Mouse (Mus musculus): ENCODE results near the gene Snx8. TPM values are rescaled to one million over a fixed set of nuclear protein-coding genes. Genes with fewer than 3 reads are reported as not detected.

Gene Snx8
- total and polyA plus RNA-seq, 3 experiments: 19.7 to 30.7 TPM; not detected in 1

GRCm38 (mm10) chr5:140402640-140403270 is 13.7 kb upstream of the Snx8 start:
- Histone ChIP-seq H3K27me3 (ENCODE audit: control insufficient read depth in 1 of 2, insufficient read depth in 2 of 2, low read length in 2 of 2) (peaks cover 15 to 22% of the 10 kb centered on the region in 2 experiments), H3K9ac (ENCODE audit: control insufficient read depth, low read depth, low read length, poor library complexity, severe bottlenecking) (no peak overlapping the region), H3K9me3 (replicated peaks; ENCODE audit: insufficient read depth, low read length) (no peaks in the 10 kb centered on the region), H3K36me3 (ENCODE audit: control insufficient read depth in 1 of 2, insufficient read depth in 2 of 2, low read length in 2 of 2) (no peaks in the 10 kb centered on the region), H3K79me2 (ENCODE audit: control insufficient read depth, insufficient read depth, low read length, poor library complexity) (no peaks in the 10 kb centered on the region), H3K4me1 (ENCODE audit: control insufficient read depth in 1 of 2, insufficient read depth in 2 of 2, low read length in 2 of 2) (no peaks in the 10 kb centered on the region), H3K4me3 (ENCODE audit: control insufficient read depth in 1 of 2, insufficient read depth in 1 of 2, low read depth in 2 of 2, low read length in 2 of 2) (no peak overlapping the region), H3K27ac (ENCODE audit: control insufficient read depth, low read depth, low read length) (no peak overlapping the region)
- TF ChIP-seq HCFC1 (IDR thresholded peaks at IDR 0.05; ENCODE audit: low read depth, low read length) (no peak), ZNF384 (IDR thresholded peaks at IDR 0.05; ENCODE audit: low read depth, low read length) (no peak), GABPA (IDR thresholded peaks at IDR 0.05; ENCODE audit: low read depth, low read length) (no peak), ZMIZ1 (IDR thresholded peaks at IDR 0.05; ENCODE audit: low read depth, low read length) (no peak), TBP (IDR thresholded peaks at IDR 0.05; ENCODE audit: low read depth, low read length) (no peak), MAX (IDR thresholded peaks at IDR 0.05; ENCODE audit: low read length) (no peak)
- no peak for DNase-seq (ENCODE audit: low read depth, low spot score)

- Histone ChIP-seq H3K9ac (ENCODE audit: control insufficient read depth, low read depth, low read length, poor library complexity, severe bottlenecking) (no peak overlapping the region), H3K9me3 (replicated peaks; ENCODE audit: insufficient read depth, low read length) (no peaks in the 10 kb centered on the region), H3K79me2 (ENCODE audit: control insufficient read depth, insufficient read depth, low read length, poor library complexity) (no peaks in the 10 kb centered on the region), H3K36me3 (ENCODE audit: control insufficient read depth in 1 of 2, insufficient read depth in 2 of 2, low read length in 2 of 2) (no peaks in the 10 kb centered on the region), H3K4me1 (ENCODE audit: control insufficient read depth in 1 of 2, insufficient read depth in 2 of 2, low read length in 2 of 2) (no peaks in the 10 kb centered on the region), H3K4me3 (ENCODE audit: control insufficient read depth in 1 of 2, insufficient read depth in 1 of 2, low read depth in 2 of 2, low read length in 2 of 2) (no peak overlapping the region), H3K27ac (ENCODE audit: control insufficient read depth, low read depth, low read length) (no peak overlapping the region), H3K27me3 (ENCODE audit: control insufficient read depth in 1 of 2, insufficient read depth in 2 of 2, low read length in 2 of 2) (peaks cover 3 to 9% of the 10 kb centered on the region in 2 experiments)
- peak; percentile 62 for DNase-seq (ENCODE audit: low read depth, low spot score)
- TF ChIP-seq CHD1 (IDR thresholded peaks at IDR 0.05; ENCODE audit: low read depth, low read length) (no peak), ZNF384 (IDR thresholded peaks at IDR 0.05; ENCODE audit: low read depth, low read length) (no peak), CTCF (IDR thresholded peaks at IDR 0.05 in 2 of 3, conservative IDR thresholded peaks at IDR 0.05 in 1 of 3; ENCODE audit: control insufficient read depth in 1 of 3, insufficient read depth in 1 of 3, low read depth in 2 of 3, low read length in 3 of 3, poor library complexity in 1 of 3, severe bottlenecking in 1 of 3) (peak; percentile 44 to 77 (median 70)), ELF1 (IDR thresholded peaks at IDR 0.05; ENCODE audit: low read depth, low read length) (no peak), POLR2AphosphoS5 (IDR thresholded peaks at IDR 0.05; ENCODE audit: borderline replicate concordance, low read depth, low read length) (no peak), MXI1 (IDR thresholded peaks at IDR 0.05; ENCODE audit: low read depth, low read length) (no peak), POLR2A (IDR thresholded peaks at IDR 0.05; ENCODE audit: control insufficient read depth in 1 of 2, insufficient read depth in 1 of 2, low read depth in 1 of 2, low read length in 2 of 2, poor library complexity in 1 of 2) (no peak), E2F4 (IDR thresholded peaks at IDR 0.05; ENCODE audit: borderline replicate concordance, low read depth, low read length) (no peak), RCOR1 (IDR thresholded peaks at IDR 0.05; ENCODE audit: low read depth, low read length) (no peak), USF2 (IDR thresholded peaks at IDR 0.05; ENCODE audit: borderline replicate concordance in 1 of 2, insufficient read depth in 1 of 2, low read depth in 1 of 2, low read length in 2 of 2) (no peak), ZMIZ1 (IDR thresholded peaks at IDR 0.05; ENCODE audit: low read depth, low read length) (no peak), BHLHE40 (IDR thresholded peaks at IDR 0.05; ENCODE audit: borderline replicate concordance, low read depth, low read length) (no peak), SIN3A (IDR thresholded peaks at IDR 0.05; ENCODE audit: low read length) (0 out of 2 replicates have a peak, but pooled peaks have one; percentile 33), USF1 (IDR thresholded peaks at IDR 0.05; ENCODE audit: low read depth, low read length) (no peak), POLR2AphosphoS2 (IDR thresholded peaks at IDR 0.05; ENCODE audit: low read length) (no peak), KAT2A (conservative IDR thresholded peaks at IDR 0.05; ENCODE audit: low read depth, low read length) (no peak), EP300 (IDR thresholded peaks at IDR 0.05; ENCODE audit: low read depth in 1 of 2, low read length in 2 of 2) (no peak), ETS1 (IDR thresholded peaks at IDR 0.05; ENCODE audit: low read depth, low read length) (no peak), GABPA (IDR thresholded peaks at IDR 0.05; ENCODE audit: low read depth, low read length) (no peak), RAD21 (IDR thresholded peaks at IDR 0.05; ENCODE audit: low read depth, low read length) (peak; percentile 76), MAFK (IDR thresholded peaks at IDR 0.05; ENCODE audit: borderline replicate concordance, low read depth, low read length) (no peak), TBP (IDR thresholded peaks at IDR 0.05; ENCODE audit: low read depth, low read length) (no peak), MEF2A (IDR thresholded peaks at IDR 0.05; ENCODE audit: extremely low read depth, insufficient replicate concordance, low read depth, low read length, poor library complexity, severe bottlenecking) (no peak), ZC3H11A (IDR thresholded peaks at IDR 0.05; ENCODE audit: low read depth, low read length) (peak; percentile 57), NRF1 (IDR thresholded peaks at IDR 0.05; ENCODE audit: insufficient read depth, low read depth, low read length, poor library complexity, severe bottlenecking) (no peak), MYB (IDR thresholded peaks at IDR 0.05; ENCODE audit: low read depth, low read length) (no peak)
Measured at GRCm38 (mm10) chr5:140396166-140396940, 7.3 kb upstream of the Snx8 start.
